Mouse (Mus musculus) embryonic fibroblast, embryonic 13.5 days (primary cell): ENCODE results near the gene Polr2h.

Source experiments
- CTCF ChIP-seq: IDR thresholded peaks from 2 replicates; pipeline ENCODE4 v1.5.1; 2011; ENCODE audit warnings: mild to moderate bottlenecking, control low read depth, low read length, moderate library complexity, borderline replicate concordance; ENCODE audit not compliant: insufficient read depth
- POLR2A ChIP-seq: IDR thresholded peaks from 2 replicates; pipeline ENCODE4 v1.6.1; 2011; ENCODE audit warnings: low read depth, mild to moderate bottlenecking, control low read depth, low read length, moderate library complexity

DNA sequence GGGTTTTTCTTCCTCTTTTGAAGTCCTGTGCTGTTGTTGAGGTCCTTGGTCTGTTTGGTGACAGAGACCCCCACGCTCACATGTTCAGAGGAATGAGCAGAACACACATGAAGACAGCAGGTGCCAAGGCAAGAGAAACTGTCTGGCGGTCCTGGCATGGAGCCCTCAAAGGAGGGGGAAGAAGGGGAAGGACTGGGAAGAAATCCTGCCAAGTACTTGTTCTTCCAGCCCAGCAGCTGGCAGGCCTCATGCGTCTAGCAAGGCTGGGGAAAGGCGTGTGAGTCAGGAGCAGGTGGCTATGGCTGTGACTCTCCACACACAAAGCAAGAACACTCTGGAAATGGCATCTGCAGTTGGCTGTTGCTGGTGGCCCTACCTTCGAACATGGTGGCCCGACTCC, 29.2 kb downstream of the Polr2h start:
- TF ChIP-seq CTCF = no peak
- no peak for TF ChIP-seq POLR2A
